Mouse (Mus musculus): ENCODE measurements at regions not wholly inside any gene's neighbourhood (a gene's known extent, or its start where the extent isn't known, plus 50 kb on each side); places are given as distances from the start of the nearest gene placed in this dataset.
"Not testable (repeated sequence)": the region's sequence is repeated elsewhere in the genome, so short reads cannot be mapped to it uniquely, and the experiment has no call there.

GRCm38 (mm10) chr12:109749711-109750243 lies 149.6 kb upstream of the Rtl1 start:
- H3K4me3 ChIP-seq: peak overlapping the region; percentile 27
- no peak overlapping the region for H3K9ac ChIP-seq
- peak overlapping the region; percentile 65 for H3K4me2 ChIP-seq
- H3K27me3 ChIP-seq: no peaks in the 10 kb centered on the region
- H3K4me1 ChIP-seq (replicated peaks): peaks cover 11% of the 10 kb centered on the region
- WGBS: 12% methylated on average over 14 of the region's 14 CpGs
- H3K36me3 ChIP-seq: no peaks in the 10 kb centered on the region
- peak; percentile 54 for ATAC-seq (replicated peaks; ENCODE audit: insufficient number of reproducible peaks, insufficient read depth, low FRiP score, low read depth)
- H3K9me3 ChIP-seq (replicated peaks): no peaks in the 10 kb centered on the region
- no peak overlapping the region for H3K27ac ChIP-seq

- H3K27ac ChIP-seq: no peak overlapping the region
- no peak for ATAC-seq (replicated peaks; ENCODE audit: insufficient number of reproducible peaks, insufficient read depth, low FRiP score, low read depth)
- H3K4me1 ChIP-seq (replicated peaks): no peaks in the 10 kb centered on the region
- no peaks in the 10 kb centered on the region; the same call in 1 of the 2 replicates for H3K9me3 ChIP-seq (replicated peaks)
- no peaks in the 10 kb centered on the region for H3K36me3 ChIP-seq
- no peaks in the 10 kb centered on the region for H3K27me3 ChIP-seq
- H3K4me2 ChIP-seq: no peak overlapping the region
- H3K4me3 ChIP-seq: no peak overlapping the region
- H3K9ac ChIP-seq: no peak overlapping the region
- WGBS: 79% methylated on average over 7 of the region's 7 CpGs
These were observed 154.9 kb upstream of the Rtl1 start for GRCm38 (mm10) chr12:109754986-109755385.

- no peak for ATAC-seq (replicated peaks; ENCODE audit: insufficient number of reproducible peaks, insufficient read depth, low FRiP score, low read depth)
- H3K9ac ChIP-seq: no peak overlapping the region
- WGBS: 59% methylated on average over 4 of the region's 4 CpGs
- no peaks in the 10 kb centered on the region for H3K36me3 ChIP-seq
- no peak overlapping the region for H3K4me3 ChIP-seq
- H3K4me1 ChIP-seq (replicated peaks): no peaks in the 10 kb centered on the region
- H3K27ac ChIP-seq: no peak overlapping the region
- H3K27me3 ChIP-seq: no peaks in the 10 kb centered on the region
- no peaks in the 10 kb centered on the region for H3K9me3 ChIP-seq (replicated peaks)
- H3K4me2 ChIP-seq: no peak overlapping the region
These were observed 164.2 kb upstream of the Rtl1 start for GRCm38 (mm10) chr12:109764293-109764692.

GRCm38 (mm10) chr12:109766602-109767001 lies 166.5 kb upstream of the Rtl1 start:
- not testable (repeated sequence) for H3K27ac ChIP-seq; ATAC-seq (replicated peaks; ENCODE audit: insufficient number of reproducible peaks, insufficient read depth, low FRiP score, low read depth); H3K4me2 ChIP-seq; H3K9ac ChIP-seq; H3K36me3 ChIP-seq; H3K9me3 ChIP-seq (replicated peaks); H3K4me3 ChIP-seq; H3K27me3 ChIP-seq; H3K4me1 ChIP-seq (replicated peaks)
- 81% methylated on average over 5 of the region's 5 CpGs for WGBS

GRCm38 (mm10) chr12:109772543-109772942 lies 172.4 kb upstream of the Rtl1 start:
- WGBS: 47% methylated on average over 2 of the region's 2 CpGs
- no peak overlapping the region for H3K4me2 ChIP-seq
- no peaks in the 10 kb centered on the region for H3K9me3 ChIP-seq (replicated peaks)
- no peak for ATAC-seq (replicated peaks; ENCODE audit: insufficient number of reproducible peaks, insufficient read depth, low FRiP score, low read depth)
- H3K4me1 ChIP-seq (replicated peaks): no peaks in the 10 kb centered on the region
- H3K27me3 ChIP-seq: no peaks in the 10 kb centered on the region
- no peaks in the 10 kb centered on the region for H3K36me3 ChIP-seq
- H3K9ac ChIP-seq: no peak overlapping the region
- no peak overlapping the region for H3K27ac ChIP-seq
- H3K4me3 ChIP-seq: no peak overlapping the region

- H3K4me1 ChIP-seq (replicated peaks): no peaks in the 10 kb centered on the region
- no peak overlapping the region for H3K4me2 ChIP-seq
- no peak overlapping the region for H3K4me3 ChIP-seq
- H3K9me3 ChIP-seq (replicated peaks): no peaks in the 10 kb centered on the region
- no peaks in the 10 kb centered on the region for H3K27me3 ChIP-seq
- no peak overlapping the region for H3K9ac ChIP-seq
- 90% methylated on average over 3 of the region's 3 CpGs for WGBS
- no peaks in the 10 kb centered on the region for H3K36me3 ChIP-seq
- no peak overlapping the region for H3K27ac ChIP-seq
- no peak for ATAC-seq (replicated peaks; ENCODE audit: insufficient number of reproducible peaks, insufficient read depth, low FRiP score, low read depth)
These were observed 173.8 kb upstream of the Rtl1 start for GRCm38 (mm10) chr12:109773909-109774313.

GRCm38 (mm10) chr12:109798846-109799245 lies 198.7 kb upstream of the Rtl1 start:
- H3K9ac ChIP-seq: no peak overlapping the region
- 76% methylated on average over 3 of the region's 3 CpGs for WGBS
- no peaks in the 10 kb centered on the region for H3K36me3 ChIP-seq
- no peak overlapping the region for H3K4me2 ChIP-seq
- no peak overlapping the region for H3K4me3 ChIP-seq
- ATAC-seq (replicated peaks; ENCODE audit: insufficient number of reproducible peaks, insufficient read depth, low FRiP score, low read depth): no peak
- H3K4me1 ChIP-seq (replicated peaks): no peaks in the 10 kb centered on the region
- H3K9me3 ChIP-seq (replicated peaks): no peaks in the 10 kb centered on the region
- no peak overlapping the region for H3K27ac ChIP-seq
- H3K27me3 ChIP-seq: no peaks in the 10 kb centered on the region

GRCm38 (mm10) chr12:109799395-109799794 lies 199.3 kb upstream of the Rtl1 start:
- H3K27me3 ChIP-seq: no peaks in the 10 kb centered on the region
- H3K4me1 ChIP-seq (replicated peaks): no peaks in the 10 kb centered on the region
- H3K4me2 ChIP-seq: no peak overlapping the region
- 74% methylated on average over 1 of the region's 1 CpGs for WGBS
- no peaks in the 10 kb centered on the region for H3K36me3 ChIP-seq
- H3K27ac ChIP-seq: no peak overlapping the region
- no peak for ATAC-seq (replicated peaks; ENCODE audit: insufficient number of reproducible peaks, insufficient read depth, low FRiP score, low read depth)
- H3K9ac ChIP-seq: no peak overlapping the region
- no peaks in the 10 kb centered on the region for H3K9me3 ChIP-seq (replicated peaks)
- H3K4me3 ChIP-seq: no peak overlapping the region

- Histone ChIP-seq H3K9me3 (replicated peaks) (no peaks in the 10 kb centered on the region), H3K27me3 (no peaks in the 10 kb centered on the region), H3K4me2 (no peak overlapping the region), H3K9ac (no peak overlapping the region), H3K4me1 (replicated peaks) (no peaks in the 10 kb centered on the region), H3K4me3 (no peak overlapping the region), H3K36me3 (no peaks in the 10 kb centered on the region), H3K27ac (no peak overlapping the region)
- ATAC-seq (replicated peaks; ENCODE audit: insufficient number of reproducible peaks, insufficient read depth, low FRiP score, low read depth): no peak
- 87% methylated on average over 10 of the region's 10 CpGs for WGBS
These were observed 227.2 kb upstream of the Rtl1 start for GRCm38 (mm10) chr12:109827241-109827915.

- Histone ChIP-seq H3K9me3 (replicated peaks) (no peaks in the 10 kb centered on the region), H3K9ac (no peak overlapping the region), H3K4me1 (replicated peaks) (no peaks in the 10 kb centered on the region), H3K27ac (no peak overlapping the region), H3K27me3 (no peaks in the 10 kb centered on the region), H3K4me3 (no peak overlapping the region), H3K36me3 (no peaks in the 10 kb centered on the region), H3K4me2 (no peak overlapping the region)
- WGBS: 42% methylated on average over 16 of the region's 16 CpGs
- peak; percentile 53; the same call in 1 of the 2 replicates for ATAC-seq (replicated peaks; ENCODE audit: insufficient number of reproducible peaks, insufficient read depth, low FRiP score, low read depth)
These were observed 230.3 kb upstream of the Rtl1 start for GRCm38 (mm10) chr12:109830303-109831020.

GRCm38 (mm10) chr12:109832964-109833363 lies 232.8 kb upstream of the Rtl1 start:
- Histone ChIP-seq H3K4me2 (no peak overlapping the region), H3K27ac (no peak overlapping the region), H3K4me1 (replicated peaks) (peaks cover 3% of the 10 kb centered on the region; the same call in 1 of the 2 replicates), H3K27me3 (no peaks in the 10 kb centered on the region), H3K9ac (no peak overlapping the region), H3K4me3 (no peak overlapping the region), H3K36me3 (no peaks in the 10 kb centered on the region), H3K9me3 (replicated peaks) (no peaks in the 10 kb centered on the region)
- WGBS: 77% methylated on average over 10 of the region's 10 CpGs
- ATAC-seq (replicated peaks; ENCODE audit: insufficient number of reproducible peaks, insufficient read depth, low FRiP score, low read depth): no peak

Measured in heart, embryonic 15.5 days (tissue).